Mouse (Mus musculus): ENCODE data around the gene Mrpl58. TPM values are rescaled to one million over a fixed set of nuclear protein-coding genes. Genes with fewer than 3 reads are reported as not detected.

Mrpl58 gene
- total RNA-seq (2021): 100 to 1,000 TPM; 134 to 149 TPM

- peak; percentile 87 to 94 for DNase-seq
- intact Hi-C loops (cut with DNase I): loop anchor here (2.0 kb wide), 1 partner anchor 21 kb away; no protein-coding TSS in a partner anchor
Observed at GRCm38 (mm10) chr11:115403338-115404124, at the start of gene Mrpl58. Gene Mrpl58 (plus strand): TSS chr11:115403752.

GRCm38 (mm10) chr11:115354183-115354582 is 49.4 kb upstream of the Mrpl58 start:
- peak; percentile 65 to 73 for DNase-seq
- intact Hi-C loops (cut with DNase I): loop anchor here (1.0 kb wide), 2 partner anchors 32 to 151 kb away; partner anchors contain the start of gene Ush1g

- intact Hi-C loops (cut with DNase I): loop anchor here (1.0 to 5.0 kb wide), 3 partner anchors 54 to 116 kb away; no protein-coding TSS in a partner anchor
Observed at GRCm38 (mm10) chr11:115358468-115358867, 45.1 kb upstream of the Mrpl58 start.

GRCm38 (mm10) chr11:115359293-115359692 is 44.3 kb upstream of the Mrpl58 start:
- intact Hi-C loops (cut with DNase I): loop anchor here (2.0 to 5.0 kb wide), 2 partner anchors 54 to 68 kb away; no protein-coding TSS in a partner anchor
- DNase-seq: peak; percentile 8 to 18

More at GRCm38 (mm10) chr11:115358468-115358867, 45.1 kb upstream of the Mrpl58 start:
- peak; percentile 79 to 84 for DNase-seq

- intact Hi-C loops (cut with DNase I): loop anchor here (2.0 to 5.0 kb wide), 2 partner anchors 53 to 68 kb away; no protein-coding TSS in a partner anchor
- no peak for DNase-seq
Observed at GRCm38 (mm10) chr11:115359726-115360125, 43.8 kb upstream of the Mrpl58 start.

GRCm38 (mm10) chr11:115364136-115364535 is 39.4 kb upstream of the Mrpl58 start:
- intact Hi-C loops (cut with DNase I): no loop called here
- DNase-seq: no peak

GRCm38 (mm10) chr11:115366039-115366705 is 37.4 kb upstream of the Mrpl58 start:
- intact Hi-C loops (cut with DNase I): no loop called here
- peak in 1 of 2 experiments; percentile 11 for DNase-seq

GRCm38 (mm10) chr11:115366706-115367394 is 36.7 kb upstream of the Mrpl58 start:
- intact Hi-C loops (cut with DNase I): no loop called here

GRCm38 (mm10) chr11:115367395-115367944 is 36.1 kb upstream of the Mrpl58 start, which contains the start of gene Hid1:
Gene Hid1 (minus strand): TSS chr11:115367756.
- intact Hi-C loops (cut with DNase I): no loop called here
- peak; percentile 79 to 83 for DNase-seq

More at GRCm38 (mm10) chr11:115366706-115367394, 36.7 kb upstream of the Mrpl58 start:
- peak in 1 of 2 experiments; percentile 21 for DNase-seq

- intact Hi-C loops (cut with DNase I): no loop called here
- no peak for DNase-seq
Observed at GRCm38 (mm10) chr11:115370368-115370767, 33.2 kb upstream of the Mrpl58 start.

GRCm38 (mm10) chr11:115371354-115371753 is 32.2 kb upstream of the Mrpl58 start:
- DNase-seq: no peak

GRCm38 (mm10) chr11:115372015-115372414 is 31.5 kb upstream of the Mrpl58 start:
- intact Hi-C loops (cut with DNase I): no loop called here
- no peak for DNase-seq

More at GRCm38 (mm10) chr11:115371354-115371753, 32.2 kb upstream of the Mrpl58 start:
- intact Hi-C loops (cut with DNase I): no loop called here

GRCm38 (mm10) chr11:115372737-115373136 is 30.8 kb upstream of the Mrpl58 start:
- intact Hi-C loops (cut with DNase I): no loop called here
- no peak for DNase-seq

- peak; percentile 69 to 75 for DNase-seq
- intact Hi-C loops (cut with DNase I): no loop called here
Observed at GRCm38 (mm10) chr11:115373805-115374694, 29.5 kb upstream of the Mrpl58 start.

- intact Hi-C loops (cut with DNase I): no loop called here
- no peak for DNase-seq
Observed at GRCm38 (mm10) chr11:115374695-115375425, 28.7 kb upstream of the Mrpl58 start.

- intact Hi-C loops (cut with DNase I): no loop called here
- no peak for DNase-seq
Observed at GRCm38 (mm10) chr11:115376722-115377121, 26.8 kb upstream of the Mrpl58 start.

- no peak for DNase-seq
- intact Hi-C loops (cut with DNase I): no loop called here
Observed at GRCm38 (mm10) chr11:115377254-115377653, 26.3 kb upstream of the Mrpl58 start.

- intact Hi-C loops (cut with DNase I): no loop called here
- no peak for DNase-seq
Observed at GRCm38 (mm10) chr11:115377854-115378253, 25.7 kb upstream of the Mrpl58 start.

Data from heart, postnatal 36 days (tissue).